Mouse (Mus musculus) A20 (cell line): ENCODE data around the gene N4bp2.
A peak's percentile ranks its signal among the peaks of the same experiment; 100 is the strongest.
"Not testable (repeated sequence)": the region's sequence is repeated elsewhere in the genome, so short reads cannot be mapped to it uniquely, and the experiment has no call there.

ENCODE experiments used
- DNase-seq: peaks from one replicate; pipeline ENCODE4 v3.0.0-alpha.2; 2011; ENCODE audit warnings: low read depth, low spot score

N4bp2 gene

DNA sequence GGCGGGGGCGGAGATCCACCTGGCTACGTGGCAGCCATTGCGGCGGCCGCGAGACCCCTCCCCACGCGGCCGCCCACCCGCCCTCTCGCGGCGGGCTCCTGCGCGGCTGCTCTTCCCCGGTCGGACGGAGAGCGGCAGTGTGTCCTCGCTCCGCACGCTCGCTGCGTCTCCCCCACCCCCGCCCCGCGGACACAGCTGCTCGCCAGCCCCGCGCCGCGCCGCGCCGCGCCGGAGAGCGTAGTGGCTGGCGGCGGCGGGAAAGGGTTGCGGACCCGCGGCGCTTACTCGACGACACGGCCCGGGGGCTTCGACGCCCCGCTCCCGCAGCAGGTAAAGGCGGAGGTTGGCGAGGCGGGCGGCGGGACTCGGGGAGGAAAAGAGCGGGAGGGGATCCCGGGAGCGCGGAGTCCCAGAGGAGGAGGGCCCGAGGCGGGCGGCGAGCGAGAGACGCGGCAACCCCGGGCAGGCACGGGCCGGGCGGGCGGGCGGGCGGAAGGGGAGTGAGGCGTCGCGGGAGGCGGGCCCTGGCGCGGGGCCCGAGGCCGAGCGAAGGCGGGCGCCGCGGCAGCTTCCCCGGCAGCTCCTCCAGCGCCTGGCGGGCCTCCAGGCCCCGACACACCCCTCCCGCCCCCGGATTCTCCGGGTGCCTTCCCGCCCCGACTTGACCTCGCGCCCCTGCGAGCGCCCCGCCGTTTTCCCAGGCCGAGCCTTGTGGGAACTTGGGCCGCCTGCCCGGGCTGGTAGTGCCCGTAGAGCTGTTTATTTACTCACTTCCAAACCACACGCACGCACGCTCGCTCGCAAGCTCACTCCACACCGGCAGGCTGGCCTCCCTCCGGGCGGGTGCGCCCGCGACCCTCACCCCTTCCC lies 830 bp downstream of the N4bp2 start:
- DNase-seq, result peak; percentile 84

DNA sequence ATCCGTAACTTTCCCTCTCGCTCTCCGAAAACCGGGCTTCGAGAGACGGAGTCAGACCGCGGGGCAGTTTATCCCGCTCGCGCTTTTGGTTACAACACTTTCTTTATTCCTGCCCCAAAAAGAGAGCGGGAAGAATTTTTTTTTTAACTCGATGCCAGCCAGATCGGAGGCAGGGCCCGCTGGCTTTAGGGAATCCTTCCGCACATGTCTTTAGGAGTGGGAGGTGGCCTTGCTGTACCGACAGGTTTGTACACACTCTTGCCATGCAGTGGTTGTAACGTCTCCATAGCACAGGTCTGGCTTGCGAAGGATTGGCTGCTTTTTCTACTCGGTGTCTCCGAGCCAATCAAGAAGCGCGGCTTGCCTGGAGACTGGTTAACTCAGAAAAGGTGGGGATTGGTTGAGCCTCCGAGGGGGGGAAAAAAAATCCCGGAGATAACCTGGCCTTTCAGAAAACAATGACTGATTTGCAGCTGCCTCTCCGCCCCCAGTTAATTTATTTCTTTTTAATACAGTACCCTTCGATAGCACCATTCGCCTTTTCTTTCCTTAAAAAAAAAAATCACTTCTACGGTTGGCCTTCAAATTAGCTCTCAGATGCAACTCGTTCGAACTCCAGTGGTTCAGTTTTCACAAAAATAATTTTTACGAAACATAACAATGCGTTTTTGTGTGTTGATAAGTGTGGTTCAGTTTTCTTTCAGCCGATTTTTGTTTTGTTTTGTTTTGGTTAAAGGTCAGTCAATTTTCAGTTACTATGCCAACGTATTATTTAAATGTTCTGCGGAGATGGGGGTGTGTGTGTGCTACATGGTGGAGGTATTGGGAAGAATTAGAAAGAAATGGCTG lies 1.7 kb downstream of the N4bp2 start:
- DNase-seq, result peak; percentile 95

DNA sequence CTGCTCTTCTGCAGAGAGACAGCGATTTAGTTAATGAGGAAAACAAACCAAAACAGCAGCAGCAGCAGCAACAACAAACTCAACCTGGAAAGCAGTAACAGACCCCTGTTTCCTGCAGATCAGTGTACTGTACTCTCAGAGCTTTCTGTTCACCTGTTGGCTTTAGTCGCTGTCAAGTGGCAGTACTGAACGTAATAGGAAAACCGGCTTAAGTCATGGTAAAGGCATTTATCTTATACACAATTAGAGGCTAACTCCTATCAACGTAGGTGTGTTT lies 2.3 kb downstream of the N4bp2 start:
- DNase-seq, result peak; percentile 55

DNA sequence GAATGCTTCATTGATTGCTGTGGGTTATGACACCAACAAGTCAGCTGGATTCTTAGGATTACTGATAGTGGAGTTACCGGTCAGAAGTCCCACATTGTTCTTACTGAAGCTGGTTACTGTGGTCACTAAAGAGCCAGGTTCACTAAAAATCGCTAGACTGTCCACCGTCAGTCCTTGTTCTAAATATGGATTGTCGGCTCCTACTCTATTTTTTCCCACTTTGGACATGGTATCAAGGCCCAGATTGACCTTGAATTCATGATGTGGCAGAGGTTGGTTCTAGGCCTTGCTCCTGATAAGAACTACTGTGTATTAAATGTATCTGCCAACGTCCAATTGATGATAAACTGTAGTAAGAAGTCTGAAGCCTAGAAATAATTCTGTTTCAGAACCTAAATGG lies 4.7 kb downstream of the N4bp2 start:
- no peak for DNase-seq

DNA sequence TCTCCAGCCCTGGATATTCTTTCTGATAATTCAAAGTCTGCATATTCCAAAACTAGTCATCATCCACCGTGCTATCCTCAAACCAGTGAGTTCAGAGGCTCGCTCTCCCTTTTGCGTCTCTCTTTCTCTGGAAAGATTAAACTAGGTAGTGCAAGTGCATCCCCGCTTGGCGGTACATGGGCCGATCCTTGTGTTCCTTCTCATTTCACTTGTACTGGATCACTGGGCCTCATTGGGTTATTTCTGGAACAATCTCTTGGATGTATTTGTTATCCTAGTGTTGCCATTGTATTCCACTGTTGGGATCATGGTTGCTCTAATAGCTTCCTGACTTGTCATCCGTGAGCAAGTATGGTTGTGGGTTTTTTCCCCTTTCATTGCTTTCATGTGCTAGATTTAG lies 6.7 kb downstream of the N4bp2 start:
- DNase-seq, result no peak

DNA sequence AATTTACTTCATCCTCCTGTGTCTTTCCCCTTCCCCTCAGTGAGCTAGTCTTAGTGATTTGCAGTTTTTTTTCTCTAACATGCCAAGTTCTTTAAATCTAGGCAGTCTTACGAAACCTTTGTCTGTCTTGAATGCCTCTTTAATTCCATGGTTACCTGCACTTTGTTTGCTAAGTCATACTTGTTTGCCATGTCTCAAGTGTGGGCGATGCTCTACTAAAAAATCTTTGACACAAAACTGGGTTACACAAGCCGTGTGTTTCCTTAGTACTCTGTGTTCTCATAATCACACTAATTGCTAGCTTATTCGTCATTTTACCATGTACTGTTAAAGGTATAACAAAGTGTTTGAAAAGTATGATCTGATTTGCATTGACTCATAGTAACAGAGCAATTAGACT lies 7.2 kb downstream of the N4bp2 start:
- DNase-seq, result no peak

DNA sequence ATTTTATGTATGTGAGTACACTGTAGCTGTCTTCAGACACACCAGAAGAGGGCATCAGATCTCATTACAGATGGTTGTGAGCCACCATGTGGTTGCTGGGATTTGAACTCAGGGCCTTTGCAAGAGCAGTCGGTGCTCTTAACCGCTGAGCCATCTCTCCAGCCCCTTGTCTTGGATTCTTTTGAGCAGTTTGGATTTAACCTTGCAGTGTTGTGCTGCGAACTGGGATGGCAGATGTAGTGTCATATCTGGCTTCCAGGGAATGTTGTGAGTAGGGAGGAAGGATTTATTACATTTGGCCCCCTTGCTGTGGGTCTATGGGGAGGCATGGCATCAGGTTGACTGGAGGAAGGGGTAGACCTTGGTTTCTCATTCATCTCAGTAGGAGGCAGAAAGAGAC lies 10.6 kb downstream of the N4bp2 start:
- not testable (repeated sequence) for DNase-seq

DNA sequence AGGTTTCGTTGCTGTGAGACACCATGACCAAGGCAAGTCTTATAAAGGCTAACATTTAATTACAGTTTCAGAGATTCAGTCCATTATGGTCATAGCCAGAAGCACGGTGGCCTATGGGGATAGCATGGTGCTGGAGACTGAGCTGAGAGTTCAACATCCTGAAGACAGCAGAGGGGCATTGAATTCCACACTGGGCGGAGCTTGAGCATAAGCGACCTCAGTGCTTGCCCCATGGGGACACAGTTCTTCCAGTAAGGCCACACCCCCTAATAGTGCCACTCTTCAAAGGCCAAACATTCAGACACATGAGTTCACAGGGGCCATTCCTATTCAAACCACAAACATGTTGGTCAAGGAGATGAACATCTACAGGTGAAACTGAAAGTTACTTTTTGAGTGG lies 12.8 kb downstream of the N4bp2 start:
- DNase-seq, result no peak

DNA sequence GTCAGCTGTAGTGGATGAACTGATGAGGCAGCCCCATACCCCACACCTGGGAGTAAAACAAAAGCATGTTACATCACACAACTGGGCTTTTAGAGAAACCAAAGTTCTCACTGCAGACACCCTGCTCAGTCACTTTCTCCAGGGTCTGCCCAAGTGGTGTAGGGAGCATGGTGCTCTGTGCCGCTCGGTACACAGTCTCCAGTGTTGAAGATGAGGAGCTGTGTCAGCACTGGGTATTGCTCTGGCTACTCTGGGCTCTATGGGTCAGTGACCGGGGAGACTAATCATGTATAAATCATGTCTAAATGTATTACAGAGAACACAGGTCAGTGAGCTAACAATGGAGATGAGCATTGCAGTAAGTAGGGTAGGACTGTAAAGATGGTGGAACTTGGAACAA lies 13.6 kb downstream of the N4bp2 start:
- no peak for DNase-seq

DNA sequence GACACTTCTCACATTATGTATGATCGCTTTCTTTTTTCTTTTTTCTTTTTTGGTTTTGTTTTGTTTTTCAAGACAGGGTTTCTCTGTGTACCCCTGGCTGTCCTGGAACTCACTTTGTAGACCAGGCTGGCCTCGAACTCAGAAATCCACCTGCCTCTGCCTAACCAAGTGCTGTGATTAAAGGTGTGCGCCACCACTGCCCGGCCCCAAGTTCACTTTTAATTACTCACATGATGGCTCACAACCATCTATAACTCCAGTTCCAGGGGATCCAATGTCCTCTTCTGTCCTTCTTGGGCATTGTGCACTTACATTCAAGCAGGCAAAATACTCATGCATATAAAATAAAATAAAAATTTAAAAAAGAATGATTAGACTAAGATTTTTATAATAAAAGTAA lies 15.7 kb downstream of the N4bp2 start:
- DNase-seq, result not testable (repeated sequence)

DNA sequence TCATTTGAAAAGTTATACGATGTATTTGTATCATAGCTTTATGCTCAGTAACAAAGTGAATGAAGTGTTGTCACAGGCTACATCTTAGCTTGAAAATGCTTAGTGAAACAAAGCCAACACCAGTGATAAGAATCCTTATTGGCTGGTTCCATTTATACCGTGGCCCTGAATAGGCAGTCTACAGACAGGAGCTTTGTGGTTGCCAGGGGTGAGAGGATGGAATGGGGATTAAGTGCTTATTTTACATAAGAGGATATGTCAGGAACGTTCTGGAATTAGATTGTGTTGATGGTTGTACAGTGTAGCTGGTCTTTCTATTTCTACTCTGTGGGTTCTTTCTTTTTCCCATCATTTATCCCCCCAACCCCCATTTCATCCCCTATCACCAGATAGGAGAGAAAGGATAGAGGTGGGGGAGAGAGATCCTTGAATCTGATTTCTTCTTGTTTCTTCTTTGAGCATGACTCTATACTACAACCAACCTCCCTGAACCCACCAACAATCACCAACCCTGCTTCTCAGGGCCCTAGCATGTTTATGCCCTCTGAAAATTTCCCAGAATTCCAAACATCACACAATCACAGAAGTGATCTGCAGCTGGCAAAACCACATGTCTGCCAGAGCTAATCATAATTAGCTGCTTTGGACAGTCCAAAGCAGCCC lies 16.2 kb downstream of the N4bp2 start:
- no peak for DNase-seq

DNA sequence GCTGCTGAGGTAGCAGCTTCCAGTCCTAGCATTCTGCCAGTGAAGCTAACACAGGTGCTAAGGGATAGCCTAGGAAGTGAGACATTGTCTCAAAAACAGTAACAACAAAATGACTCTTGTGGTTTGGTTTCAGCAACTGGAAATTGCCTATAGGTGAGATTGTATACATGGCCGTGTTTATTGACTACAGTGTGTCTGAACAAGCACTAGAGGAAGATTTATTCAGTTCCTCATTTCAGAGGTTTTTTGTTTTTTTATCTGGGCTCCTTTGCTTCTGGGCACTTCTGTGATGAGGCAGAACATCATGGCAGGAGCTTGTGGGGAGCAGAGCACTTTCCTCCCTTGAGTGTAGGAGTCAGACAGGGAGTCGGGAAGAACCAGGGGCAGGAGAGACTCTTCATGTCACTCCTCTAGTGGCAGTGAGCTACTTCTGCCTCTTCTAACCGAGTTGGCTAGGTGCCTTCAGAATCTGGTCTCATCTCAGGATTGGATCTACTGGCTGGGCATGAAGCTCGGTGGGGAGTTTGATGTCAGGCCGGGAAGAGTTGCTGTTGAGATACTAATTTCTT lies 17.9 kb downstream of the N4bp2 start:
- DNase-seq, result peak; percentile 53

DNA sequence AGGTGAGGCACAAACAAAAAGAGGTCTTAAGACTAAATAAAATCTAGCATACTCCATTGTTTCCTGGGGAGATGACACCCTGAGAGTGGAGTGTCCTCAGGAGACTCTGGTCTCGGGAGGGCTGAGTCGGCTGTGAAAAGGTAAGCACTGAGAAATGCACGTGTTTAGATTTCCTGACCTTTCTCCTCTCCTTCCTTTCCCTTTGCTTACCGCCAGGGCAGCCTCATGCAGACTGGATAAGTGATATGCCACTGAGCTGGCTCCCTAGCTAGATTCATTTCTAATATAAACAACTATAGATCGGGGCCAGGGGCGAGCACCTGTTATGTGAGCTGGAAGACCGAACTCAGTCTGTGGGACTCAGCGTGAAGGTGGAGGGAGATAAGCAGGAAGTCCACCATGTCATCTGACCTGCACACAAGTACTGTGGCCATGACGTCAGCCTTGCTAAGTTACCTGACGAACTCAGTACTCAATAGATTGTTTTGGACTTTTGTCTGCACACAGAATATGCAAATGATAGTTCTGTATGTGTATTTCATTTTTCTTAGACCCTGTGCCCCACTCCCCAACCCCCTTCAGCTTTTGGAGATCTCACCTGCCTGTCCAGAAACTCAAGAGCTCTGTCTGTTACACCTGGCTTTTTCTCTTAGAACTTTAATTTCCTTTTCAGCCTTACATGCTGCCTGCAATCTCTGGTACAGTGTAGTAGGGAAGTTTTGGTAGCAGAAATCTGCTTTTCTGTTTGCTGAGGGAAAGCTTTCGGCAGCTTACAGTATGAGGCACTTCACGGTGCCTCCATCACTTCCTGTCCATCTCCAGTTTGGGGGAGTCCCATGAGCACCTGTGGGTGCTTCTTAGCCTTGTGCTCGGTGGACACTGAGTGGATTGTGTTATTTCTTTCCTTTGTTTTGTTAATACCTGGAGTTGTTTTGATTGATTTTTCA lies 18.7 kb downstream of the N4bp2 start:
- peak; percentile 56 for DNase-seq

DNA sequence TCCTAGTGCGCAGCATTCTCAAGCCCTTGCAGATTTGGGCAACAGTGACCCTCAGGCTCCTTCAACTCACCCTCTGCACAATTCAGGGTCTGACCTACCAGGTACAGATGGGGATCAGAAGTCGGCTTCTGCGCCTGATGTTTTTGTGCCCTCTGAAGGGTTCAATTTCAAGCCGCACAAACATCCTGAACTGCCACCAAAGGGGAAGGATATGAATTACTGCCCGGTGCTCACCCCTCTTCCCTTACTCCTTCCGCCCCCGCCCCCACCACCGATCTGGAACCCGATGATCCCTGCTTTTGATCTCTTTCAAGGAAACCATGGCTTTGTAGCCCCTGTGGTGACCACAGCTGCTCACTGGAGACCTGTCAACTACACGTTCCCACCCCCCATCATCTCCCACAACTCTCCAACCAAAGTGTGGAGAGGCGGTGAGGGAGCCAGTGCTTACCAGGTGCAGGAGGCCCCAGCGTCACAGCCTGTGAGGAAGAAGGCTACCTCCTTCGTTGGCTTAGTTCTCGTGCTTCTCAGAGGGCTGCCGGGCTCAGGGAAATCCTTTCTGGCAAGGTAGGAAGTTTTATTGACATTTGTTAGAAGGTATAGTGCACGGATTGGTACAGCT lies 27.4 kb downstream of the N4bp2 start:
- DNase-seq, result no peak

DNA sequence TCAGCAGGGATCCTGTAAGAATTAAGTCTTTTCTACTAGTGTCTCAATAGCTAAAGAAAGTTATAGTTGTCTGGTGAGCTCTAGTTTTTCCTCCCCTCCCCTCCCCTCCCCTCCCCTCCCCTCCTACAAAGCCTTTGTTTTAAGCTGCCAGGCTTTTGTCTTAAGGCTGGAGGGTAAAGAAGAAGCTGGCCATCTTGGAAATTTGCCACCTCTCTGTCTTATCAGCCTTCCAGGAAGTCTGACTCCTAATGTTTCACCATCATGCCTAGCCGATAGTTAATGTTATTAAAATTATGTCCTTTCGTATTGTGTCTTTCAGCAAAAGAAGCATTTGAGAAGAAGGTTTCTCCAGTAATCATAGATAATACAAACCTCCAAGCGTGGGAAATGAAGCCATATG lies 30.9 kb downstream of the N4bp2 start:
- no peak for DNase-seq

DNA sequence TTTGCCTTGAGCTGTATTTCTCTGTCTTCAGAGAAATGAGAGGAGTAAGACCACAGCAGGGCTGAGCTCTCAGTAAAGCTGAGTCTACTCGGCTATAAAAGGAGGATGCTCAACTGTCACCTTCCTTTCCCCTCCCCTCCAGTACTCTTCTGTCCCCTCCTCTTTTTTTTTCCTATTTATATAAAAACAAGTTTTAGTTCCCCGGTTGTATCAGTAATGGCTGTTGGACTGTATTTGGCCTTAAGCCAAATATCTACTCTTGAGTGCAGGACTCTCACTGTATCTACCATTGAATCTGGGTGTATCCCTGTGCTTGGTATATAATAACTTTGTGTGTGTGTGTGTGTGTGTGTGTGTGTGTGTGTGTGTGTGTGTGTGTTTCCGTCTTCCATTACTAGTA lies 31.4 kb downstream of the N4bp2 start:
- no peak for DNase-seq

DNA sequence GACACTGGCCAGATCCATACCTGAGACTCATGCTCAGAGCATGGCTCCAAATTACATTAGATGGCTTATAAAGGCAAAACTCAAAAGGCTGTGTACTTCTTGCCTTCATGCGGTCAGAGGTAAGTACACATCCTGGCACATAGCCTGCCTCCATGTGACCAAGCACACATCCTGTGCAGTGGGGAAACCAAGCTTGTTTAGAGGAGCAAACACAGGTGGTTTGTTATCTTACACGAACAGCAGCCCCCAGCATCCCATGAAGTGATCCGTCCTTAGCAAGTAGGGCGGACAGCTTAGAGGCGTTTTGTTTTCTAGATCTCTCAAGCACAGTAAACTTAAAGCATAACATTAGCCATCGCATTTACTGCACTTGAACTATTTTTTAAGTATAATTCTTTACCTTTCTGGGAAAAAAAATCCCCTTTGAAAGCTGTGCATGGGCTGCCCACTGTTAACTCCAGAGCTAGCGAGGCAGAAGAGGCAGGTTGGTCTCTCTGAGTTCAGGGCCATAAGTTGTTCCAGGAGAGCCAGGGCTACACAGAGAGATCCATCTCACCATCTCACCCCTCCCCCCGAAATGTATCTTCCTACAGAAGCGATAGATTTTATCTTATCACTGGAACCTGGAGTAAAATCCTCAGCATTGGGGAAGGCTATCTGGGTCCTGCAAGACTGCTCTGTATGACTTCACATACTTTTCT lies 32.1 kb downstream of the N4bp2 start:
- no peak for DNase-seq

DNA sequence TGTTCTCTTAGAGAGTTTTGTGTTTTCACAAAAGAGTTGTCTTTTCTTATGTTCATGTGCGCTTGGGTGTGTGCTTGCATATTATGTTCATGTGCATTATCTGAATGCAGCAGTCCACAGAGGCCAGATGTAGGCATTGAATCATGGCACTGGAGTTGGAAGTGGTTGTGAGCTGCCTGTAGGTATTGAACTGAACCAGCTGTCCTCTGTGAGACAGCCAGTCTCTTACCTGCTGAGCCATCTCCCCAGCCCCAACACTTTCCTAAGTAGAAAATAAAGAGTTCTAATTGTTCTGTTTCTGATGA lies 32.6 kb downstream of the N4bp2 start:
- DNase-seq, result no peak

DNA sequence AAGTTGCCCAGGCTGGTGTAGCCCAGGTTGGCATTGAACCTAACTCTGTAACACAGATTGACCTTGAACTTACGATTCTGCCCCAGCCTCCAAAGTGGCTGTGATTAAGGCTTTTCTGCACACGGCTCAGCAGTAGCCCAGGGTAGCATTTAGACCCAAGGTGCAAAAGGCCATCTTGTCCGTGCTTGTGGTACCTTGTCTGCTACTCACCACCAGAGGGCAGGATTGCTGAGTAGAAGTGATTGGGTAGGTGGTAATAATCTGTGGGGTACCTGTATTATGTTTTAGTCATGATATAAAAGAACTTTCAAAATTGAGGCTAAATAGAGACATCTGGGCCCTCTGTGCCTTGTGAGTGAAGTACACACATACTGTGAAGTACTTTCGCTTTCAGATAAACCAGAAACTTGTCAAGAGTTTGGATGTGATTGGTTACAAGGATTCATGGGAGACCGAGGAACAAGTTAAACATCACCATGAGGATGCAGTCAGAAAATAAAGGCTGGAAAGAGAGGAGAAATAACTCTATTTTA lies 60.3 kb downstream of the N4bp2 start:
- DNase-seq, result peak; percentile 68

DNA sequence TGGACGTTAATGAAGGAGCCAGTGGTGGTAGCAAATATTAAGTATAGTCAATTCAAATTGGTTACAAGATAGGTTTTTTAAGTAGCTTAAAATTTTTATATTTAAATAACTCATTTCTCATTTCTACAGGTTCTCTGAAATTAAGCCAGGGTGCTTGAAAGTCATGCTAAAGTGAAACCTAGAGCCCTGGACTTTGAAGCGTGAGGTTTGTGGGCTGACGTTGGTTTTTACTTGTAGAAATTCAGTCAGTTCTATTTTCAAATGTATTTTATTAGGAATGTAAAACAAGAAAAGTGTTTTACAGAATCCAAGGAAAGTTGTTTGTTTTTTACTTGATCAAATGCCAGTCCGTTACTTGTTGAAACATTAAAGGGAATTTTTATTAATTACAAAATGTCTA lies 63.2 kb downstream of the N4bp2 start:
- no peak for DNase-seq
